Mouse (Mus musculus) urinary bladder, postnatal 14 days (tissue): Measurements from ENCODE around the gene Slc28a3.

Experiments
- DNase-seq: peaks from one replicate; pipeline ENCODE4 v3.0.0; 2021; ENCODE audit warnings: low spot score

Gene Slc28a3

DNA sequence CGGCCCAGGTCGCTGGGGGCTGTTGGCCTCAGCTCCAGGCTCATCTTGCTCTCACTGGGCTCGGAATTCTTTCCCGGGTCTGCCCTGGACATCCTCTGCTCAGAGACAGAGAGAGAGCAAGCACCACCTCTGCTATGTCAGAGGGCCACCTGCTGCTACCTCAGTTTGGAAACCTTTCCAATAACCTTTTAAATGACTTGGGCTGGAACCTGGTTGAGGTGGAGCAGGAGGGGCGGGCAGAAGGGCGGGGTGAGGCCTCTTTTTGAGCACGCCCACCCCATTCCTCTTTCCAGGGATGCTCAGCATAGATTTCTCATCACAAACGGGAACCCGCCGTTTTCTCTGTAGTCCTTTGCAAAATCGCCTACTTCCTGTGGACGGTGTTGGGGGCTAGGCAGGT, at the start of gene Slc28a3:
Slc28a3 (minus strand) TSS at position 162 of the 400 bp plus-strand sequence.
- DNase-seq = no peak

DNA sequence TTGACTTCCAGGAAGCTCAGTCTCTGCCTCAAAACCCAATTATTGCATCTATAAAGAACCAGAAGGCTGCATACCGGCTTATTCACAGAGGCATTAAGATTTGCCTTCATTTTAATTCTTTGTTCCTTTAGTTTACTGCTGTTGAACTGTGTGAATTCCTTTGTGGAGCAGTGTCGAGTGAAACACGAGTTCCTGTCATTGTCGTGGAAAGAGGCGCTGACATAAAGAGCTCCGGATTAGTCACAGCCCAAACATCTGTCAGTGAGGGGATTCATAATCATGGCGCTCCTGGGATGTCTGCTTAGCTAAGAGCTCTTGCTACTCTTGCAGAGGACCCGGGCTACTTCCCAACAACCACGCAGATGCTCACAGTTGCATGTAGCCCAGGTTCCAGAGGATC, 47.3 kb upstream of the Slc28a3 start:
- DNase-seq = no peak

DNA sequence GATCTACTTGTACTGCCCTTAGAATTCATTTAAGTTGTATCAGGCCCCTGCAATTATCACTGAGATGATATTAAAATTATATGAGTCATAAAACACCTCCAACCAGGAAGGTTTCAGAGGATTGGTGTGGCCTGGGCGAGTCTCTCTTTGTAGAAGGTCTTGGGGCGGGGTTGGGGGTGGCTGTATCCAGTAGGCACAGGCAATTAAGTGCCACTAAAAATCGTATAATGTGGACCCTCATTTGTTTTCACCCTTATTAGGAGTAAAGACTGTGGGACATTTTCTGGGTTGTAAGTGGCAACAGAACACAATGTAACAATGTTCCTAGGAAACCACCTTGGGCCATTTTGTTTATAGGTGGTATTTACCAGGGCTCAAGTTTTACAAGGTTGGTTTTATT, 46.2 kb upstream of the Slc28a3 start:
- no peak for DNase-seq

DNA sequence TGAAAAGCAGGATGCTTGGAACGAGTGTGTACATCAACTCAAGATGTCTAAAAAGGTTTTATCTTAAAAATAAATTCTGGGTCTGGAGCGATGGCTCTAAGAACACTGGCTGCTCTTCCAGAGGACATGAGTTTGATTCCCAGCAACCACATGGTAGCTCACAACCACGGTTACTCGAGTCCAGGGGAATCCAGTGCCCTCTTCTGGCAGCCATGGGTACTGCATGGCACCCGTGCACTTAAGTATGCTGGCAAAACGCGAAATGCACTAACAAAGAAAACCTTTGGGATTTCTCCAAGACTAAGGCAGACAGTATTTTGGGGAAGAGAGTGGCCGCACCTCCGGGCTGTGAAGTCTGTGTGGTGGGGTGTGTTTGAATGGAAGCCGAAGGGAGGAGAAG, 44.9 kb upstream of the Slc28a3 start:
- no peak for DNase-seq

DNA sequence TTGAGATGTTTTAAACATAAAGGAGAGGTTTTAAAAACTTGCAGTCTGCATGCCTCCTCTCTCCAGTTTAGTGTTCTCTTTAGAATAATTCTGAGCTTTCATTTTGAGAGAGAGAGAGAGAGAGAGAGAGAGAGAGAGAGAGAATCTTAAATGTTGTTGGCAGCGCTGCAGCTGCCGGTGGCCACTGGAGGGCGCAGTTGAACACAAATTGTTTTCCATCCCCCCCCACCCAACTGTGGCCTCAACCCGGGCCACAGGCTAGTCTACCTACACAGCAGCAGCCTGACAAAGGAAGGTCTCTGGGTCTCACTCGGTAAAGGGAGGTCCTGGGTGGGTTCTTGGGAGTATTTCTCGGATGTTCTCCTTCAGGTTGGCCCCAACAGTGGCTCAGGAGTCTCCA, 29.7 kb upstream of the Slc28a3 start:
- peak; percentile 43 for DNase-seq

DNA sequence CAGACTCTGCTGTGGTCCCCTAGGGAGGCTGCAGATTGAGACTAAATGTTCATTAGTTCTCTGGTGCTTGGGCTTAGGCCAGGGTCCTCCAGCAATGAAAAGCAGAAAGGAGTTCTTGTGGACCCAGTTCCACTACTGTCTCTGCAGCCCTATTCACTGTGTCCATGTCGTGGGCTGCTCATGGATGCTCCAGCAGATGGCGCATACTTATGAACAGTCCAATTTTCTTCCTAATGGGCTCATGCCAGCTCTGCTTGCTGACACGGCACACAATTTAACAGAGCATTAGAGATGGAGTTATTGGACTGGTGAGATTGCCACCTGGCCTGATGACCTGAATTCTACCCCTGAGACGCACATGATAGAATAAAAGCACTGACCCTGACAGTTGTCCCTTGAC, 28.3 kb upstream of the Slc28a3 start:
- DNase-seq = peak; percentile 40

DNA sequence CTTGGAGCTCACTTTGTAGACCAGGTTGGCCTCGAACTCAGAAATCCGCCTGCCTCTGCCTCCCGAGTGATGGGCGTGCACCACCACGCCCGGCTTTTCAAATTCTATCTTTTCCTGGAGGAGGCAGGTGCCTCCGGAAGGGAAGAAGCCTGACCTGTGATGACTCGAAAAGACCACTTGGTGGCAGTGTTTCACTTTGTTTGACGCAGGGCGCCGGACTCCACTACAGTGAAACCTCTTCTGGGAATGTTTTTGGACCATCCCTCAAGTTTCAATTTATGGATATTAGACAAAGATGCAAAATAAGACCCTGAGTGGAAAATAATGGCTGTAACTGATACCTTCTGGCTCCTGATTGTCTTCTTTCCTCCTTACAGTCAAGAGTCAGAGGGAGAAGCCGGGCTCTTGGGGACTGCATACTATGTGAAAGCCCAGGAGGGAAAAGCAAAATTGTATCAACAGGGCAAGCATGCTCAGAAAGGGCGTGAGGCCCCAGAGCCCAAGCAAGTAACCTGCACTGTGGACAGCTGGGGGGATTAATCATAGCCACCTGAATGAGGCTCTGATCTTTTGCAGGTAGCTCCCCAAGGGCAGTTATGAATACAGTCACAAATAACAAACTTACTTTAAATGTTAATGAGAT, 26.8 kb upstream of the Slc28a3 start:
- DNase-seq = peak; percentile 58

DNA sequence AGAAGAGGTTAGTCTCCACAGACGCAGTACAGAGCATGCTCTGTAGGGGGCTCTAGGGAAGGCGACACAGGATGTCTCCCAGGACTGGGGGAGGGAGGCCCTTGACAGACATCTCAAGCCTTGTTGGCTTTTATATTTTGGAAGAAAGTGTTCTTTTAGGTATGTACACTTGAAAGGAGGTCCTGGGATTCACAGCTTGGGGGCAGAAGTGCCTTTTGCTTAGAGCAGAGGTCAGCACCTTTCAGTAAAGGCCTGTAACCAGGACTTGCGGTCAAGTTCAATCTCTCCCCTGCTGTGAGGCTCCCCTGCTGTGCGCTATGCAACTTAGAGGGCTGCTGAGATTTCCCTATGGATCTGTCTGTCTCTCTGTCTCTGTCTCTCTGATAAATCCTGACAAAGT, 23.2 kb upstream of the Slc28a3 start:
- DNase-seq = no peak

DNA sequence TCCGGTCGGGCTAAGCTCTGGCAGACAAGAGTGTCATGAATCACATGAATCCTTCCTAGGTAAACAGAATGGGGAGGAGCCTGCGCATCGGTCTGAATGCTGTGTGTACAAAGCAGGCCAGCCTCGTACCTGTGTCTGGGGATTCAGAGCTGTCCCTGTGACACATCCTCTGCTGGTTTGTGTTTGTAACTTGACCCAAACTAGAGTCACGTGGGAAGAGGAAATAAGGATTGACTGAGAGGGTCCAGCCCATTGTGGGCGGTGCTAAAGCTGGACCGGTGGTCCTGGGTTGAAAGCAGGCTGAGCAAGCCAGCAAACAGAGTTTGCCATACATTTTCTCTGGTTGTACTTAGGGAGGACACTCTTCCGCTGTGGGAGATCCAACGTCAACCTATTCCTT, 20.1 kb upstream of the Slc28a3 start:
- no peak for DNase-seq

DNA sequence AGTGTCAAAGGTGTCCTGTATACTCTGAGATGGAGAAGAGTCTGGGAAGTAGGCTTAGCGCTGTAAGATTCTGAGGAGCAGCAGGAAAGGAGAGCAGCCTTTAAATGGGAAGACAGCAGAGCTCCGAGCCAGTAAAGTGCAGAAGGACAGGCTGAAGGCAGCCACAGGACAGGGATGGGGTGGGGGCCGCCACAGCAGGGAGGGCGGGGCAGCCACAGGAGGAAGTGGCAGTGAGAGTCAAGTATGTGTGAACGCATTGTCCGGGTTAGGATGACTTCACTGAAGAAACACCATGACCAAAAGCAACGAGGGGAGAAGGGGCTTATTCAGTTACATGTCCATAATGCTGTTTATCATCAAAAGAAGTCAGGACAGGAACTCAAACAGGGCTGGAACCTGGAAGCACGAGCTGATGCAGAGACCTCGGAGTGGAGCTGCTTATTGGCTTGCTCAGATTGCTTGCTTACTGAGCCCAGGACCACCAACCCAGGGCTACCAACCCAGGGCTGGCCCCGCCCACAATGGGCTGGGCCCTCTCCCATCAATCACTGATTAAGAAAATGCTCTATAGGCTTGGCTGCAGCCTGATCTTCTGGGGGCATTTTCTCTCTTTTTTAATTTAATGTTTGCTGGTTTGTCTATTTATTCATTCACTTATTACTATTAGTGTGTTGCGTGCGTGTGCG, 18.8 kb upstream of the Slc28a3 start:
- DNase-seq = no peak

DNA sequence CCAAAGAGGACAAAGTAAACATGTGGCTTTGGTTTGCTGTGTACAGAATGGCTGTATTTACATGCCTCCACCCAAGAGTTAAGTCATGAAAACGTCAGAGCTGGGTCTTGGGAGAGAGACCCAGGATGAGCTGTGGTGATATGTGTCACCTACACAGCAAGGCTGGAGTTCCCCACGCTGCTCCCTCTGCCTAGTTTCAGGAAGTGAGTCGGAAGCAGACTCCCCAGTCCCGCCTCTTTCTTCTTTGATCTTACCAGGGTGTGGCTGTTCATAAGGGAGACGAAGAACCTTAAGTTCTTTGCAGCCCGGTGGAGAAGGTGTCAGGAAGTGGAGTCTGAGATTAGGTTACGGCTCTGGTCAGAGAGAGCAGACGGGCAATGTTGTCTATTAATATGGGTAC, 12.0 kb upstream of the Slc28a3 start:
- no peak for DNase-seq

DNA sequence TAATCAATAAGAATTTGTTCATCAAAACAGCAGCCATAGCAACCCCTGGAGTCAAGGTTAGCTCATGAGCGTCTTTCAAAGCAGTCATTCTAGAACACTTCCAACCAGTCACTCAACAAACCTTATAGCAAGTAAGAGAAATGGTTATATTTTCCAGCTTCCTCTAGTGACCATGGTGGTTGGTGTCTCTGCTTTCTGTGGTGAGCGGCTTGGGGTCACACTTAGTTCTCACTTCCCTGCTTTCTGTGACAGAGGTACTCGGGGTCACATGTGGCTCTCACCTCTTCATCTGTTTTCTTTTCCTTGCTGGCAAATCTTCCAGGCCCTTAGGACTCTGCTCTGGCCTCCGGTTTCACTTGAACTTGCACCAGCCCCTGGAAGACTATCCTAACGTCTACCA, 8.6 kb upstream of the Slc28a3 start:
- DNase-seq = no peak

DNA sequence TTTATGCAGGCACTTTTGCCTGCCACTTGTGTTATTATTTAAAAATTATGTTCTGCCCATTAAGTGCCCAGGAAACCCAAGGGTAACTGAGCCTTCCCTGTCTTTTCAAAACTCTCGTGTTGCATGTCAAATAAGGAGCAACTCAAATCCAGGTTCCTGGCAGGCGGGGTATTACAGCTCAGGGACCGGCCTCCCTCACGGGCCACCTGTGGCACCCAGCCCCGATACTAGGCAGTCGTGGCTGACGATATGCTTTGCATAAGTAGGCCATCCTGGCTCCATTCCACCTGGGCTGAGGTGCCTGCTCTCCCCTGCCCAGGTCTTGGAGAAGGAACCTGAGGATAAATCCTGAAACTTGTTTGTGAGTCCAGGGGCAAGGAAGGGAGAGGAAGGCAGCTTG, 618 bp downstream of the Slc28a3 start:
- DNase-seq = no peak

DNA sequence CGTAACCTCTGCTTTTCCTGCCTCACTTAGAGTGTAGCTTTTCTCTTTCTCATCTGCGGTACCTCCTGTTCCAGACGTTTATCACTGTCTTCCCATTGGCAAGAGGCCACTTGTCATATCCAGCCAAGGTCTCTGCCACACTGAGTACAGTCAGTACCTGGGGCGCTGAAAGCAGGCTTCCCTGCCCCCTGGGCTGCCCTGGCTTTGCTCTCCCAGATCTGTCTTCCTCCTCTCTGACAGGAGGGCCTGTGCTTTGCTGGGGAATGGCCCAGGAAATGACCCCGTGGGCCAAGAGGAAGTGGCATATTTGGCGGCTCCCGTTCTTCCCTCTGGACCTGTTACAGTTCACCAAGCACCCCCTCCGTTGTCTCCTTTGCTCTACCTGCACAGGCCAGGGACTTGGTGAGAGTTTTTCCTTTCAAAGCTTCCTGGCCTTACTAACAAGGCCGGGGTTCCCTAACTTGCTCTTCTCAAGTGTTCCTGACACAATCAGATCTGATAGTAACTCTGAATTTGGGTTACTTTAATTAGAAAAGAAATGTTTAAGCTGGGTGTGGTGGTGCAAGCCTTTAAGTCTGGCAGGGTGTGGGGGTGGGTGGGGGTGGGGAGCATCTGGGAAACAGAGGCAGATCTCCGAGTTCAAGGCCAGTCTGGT, 9.3 kb downstream of the Slc28a3 start:
- DNase-seq = peak; percentile 64

DNA sequence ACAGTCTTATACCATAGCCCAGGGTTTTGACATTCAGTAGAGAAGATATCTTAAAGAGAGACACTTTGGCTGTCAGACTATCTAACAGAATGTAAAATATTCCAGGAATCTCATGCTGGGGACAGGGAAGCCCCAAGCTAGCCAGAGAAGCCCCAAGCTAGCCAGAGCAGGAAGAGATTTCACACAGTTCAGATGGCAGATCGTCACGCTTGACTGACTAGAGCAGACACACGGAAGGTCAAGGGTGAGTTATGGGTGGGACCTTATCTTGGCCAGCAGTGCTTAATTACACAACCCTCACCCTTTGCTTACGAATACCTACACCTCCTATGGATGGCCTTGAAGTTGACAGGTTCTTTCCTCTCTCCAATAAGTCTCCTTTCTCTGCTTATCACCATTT, 12.1 kb downstream of the Slc28a3 start:
- no peak for DNase-seq

DNA sequence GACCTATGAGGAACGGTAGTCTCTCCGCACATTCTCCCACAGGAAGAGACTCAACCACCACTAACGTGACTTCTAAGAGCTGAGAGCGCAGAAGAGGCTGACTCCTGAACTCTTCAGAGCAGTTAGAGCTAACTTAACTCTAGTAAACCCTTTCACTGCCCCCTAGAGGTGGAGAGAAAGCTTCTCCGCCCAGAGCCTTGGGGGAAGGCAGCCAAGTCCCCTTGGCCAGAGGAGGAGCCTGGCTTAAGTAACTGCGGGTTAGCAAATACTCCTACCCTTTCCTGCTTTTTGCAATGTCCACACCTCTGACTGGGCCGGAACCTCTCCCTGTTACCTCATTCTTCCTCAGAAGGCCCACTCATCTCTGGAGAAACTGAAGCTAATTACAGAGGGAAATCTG, 17.5 kb downstream of the Slc28a3 start:
- DNase-seq = peak; percentile 76

DNA sequence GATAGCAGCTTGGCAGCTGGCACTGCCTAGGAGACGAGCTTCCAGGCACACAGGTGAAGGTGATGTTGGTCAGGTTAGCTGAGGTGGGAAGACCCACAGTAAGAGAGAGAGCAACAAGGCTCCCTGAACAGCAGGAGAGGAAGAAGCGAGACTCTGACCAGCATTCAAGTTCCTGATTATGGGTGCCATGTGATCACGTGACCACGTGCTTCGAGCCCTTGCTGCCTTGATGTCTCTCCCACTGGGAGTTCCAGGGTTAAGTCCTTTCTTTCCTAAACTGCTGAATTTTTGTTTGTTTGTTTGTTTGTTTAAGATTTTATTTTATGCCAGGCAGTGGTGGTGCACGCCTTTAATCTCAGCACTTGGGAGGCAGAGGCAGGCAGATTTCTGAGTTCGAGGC, 18.8 kb downstream of the Slc28a3 start:
- no peak for DNase-seq

DNA sequence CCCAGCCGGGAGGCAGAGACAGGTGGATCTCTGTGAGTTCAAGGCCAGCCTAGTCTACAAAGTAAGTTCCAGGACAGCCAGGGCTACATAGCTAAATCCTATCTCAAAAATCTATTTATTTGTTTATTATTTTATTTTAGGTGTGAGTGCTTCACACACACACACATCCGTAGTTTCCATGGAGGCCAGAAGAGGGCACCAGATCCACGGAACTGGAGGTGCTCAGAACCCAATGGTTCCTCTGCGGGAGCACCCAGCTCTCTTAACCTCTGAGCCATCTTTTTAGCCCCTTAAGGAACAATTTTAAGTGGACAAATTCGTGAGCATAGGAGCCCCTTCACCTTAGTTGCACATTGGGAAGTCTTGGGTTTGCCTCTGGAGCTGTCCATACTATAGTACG, 20.0 kb downstream of the Slc28a3 start:
- DNase-seq = peak; percentile 60

DNA sequence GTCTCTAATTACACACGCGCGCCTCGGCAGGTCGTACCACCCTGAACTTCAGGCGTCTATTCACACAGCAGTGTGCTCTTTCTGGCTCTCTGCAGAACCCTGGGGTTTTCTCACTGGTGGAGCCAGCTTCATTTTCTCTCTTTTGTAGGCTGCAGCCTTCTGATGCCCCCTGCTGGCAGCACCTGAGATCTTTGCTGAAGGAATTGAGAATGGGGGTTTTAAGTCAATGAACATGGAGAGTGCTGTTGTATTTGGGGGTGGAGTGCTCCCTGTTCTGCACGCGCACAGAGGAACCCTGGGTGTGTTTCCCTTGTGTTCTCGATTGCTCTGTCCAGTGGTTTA, 21.2 kb downstream of the Slc28a3 start:
- peak; percentile 76 for DNase-seq

DNA sequence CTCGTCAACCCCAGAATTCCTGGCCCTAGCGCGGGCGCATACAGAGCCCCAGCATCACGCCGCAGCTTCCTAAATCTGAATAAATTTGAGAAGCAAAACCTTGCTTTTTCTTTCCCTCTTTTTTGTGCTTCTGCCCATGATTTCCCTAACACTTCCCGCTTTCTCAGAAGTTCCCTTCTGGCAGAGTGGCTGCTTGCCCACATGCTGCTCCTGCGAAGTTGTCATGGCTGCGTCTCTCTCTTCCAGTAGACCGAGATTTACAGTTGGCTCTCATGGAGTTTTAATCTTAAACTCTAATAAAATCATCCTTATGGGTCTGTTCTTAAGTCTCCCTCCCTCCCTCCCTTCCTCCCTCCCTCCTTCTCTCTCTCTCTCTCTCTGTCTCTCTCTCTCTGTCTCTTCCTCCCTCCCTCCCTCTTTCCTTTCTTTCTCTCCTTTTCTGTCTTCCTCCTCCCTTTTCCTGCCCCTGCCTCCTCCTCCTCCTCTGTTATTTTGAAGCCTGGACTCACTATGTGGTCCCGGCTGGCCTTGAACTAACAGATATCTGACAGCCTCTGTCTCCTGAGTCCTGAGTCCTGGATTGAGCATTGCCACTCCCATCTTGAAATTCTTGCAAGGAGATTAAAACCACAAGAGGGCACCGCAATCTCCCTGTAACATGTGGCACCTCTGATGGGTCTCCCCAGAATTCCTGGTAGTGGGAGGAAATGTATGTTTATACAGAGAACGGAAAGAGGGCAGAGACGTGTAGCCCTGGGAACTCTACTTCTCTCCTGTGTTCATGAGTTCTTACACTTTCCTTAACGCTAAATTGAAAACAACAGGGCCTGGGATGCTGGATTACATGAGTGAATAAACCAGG, 21.8 kb downstream of the Slc28a3 start:
- DNase-seq = no peak

DNA sequence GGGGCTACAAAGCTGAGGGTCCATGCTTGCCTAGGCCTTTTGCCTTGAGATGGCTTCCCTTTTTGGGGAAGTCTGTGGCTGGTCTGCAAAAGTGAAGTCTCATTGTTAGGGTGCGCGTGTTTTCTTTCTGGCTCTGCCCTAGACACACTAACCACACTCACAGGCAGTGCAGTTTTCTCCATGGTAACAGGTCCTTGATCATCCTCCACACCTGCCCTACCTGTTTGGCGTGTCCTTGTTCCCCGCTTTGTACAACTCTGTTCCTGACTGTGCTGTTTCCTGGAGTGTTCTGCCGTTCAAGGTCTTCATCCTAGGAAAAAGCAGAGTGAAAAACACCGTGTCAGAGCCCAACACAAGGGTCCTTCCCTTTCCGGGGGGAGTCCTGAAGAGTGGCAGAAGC, 22.7 kb downstream of the Slc28a3 start:
- DNase-seq = peak; percentile 59

DNA sequence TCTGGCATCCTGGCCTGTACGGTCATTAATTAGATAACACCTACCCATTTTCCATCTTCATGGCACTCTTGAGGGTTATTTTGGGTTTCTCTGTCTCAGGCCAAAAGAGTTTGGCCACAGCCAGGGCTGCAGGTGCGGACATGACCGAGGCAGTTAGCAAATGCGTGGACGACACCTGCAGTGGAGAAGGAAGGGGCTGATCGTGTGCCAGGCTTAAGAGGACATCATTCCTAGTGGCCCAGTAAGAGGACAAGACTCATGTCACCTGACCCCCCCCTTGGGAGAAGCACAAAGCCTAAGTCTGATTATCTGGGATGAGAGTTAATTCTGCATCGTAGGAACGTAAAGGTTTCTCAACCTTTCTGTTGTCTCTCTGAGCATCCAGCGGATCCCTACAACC, 44.5 kb downstream of the Slc28a3 start:
- no peak for DNase-seq
